Comparison of ENCODE assay signal across 8 mouse cellular contexts in genomic region chr4:129701503-129702377, GRCm38 (mm10). TPM values are rescaled to one million over a fixed set of nuclear protein-coding genes. Genes with fewer than 3 reads are reported as not detected.
DNase-seq lines count a peak whose midpoint lies in the region; ATAC-seq and TF ChIP-seq lines count a peak whose summit lies in the region.

No protein-coding gene starts in this region.

- H3K4me2 ChIP-seq in forebrain, embryonic 11.5 days (ENCODE audit: low read depth, low read length, severe bottlenecking), result no peak overlapping the region; the same call in 1 of the 2 replicates
- peak overlapping the region; percentile 40; the same call in 1 of the 2 replicates for H3K4me2 ChIP-seq in heart, embryonic 16.5 days (ENCODE audit: low read depth, low read length)
- peak overlapping the region; percentile 46 for H3K4me2 ChIP-seq in liver, embryonic 14.5 days (ENCODE audit: low read depth)
- no peak overlapping the region for H3K4me2 ChIP-seq in neural tube, embryonic 11.5 days (ENCODE audit: low read depth)
- 0 out of 2 replicates have a peak overlapping the region, but pooled peaks have one; percentile 17 for H3K4me2 ChIP-seq in stomach, embryonic 16.5 days (ENCODE audit: low read depth, low read length)

- no peaks in the 10 kb centered on the region for H3K4me1 ChIP-seq in ES-Bruce4 (ENCODE audit: control insufficient read depth, insufficient read depth, low read length)
- H3K4me1 ChIP-seq in forebrain, embryonic 11.5 days (replicated peaks; ENCODE audit: control insufficient read depth, insufficient read depth, low read length), result peaks cover 7% of the 10 kb centered on the region
- H3K4me1 ChIP-seq in heart, embryonic 16.5 days (ENCODE audit: control insufficient read depth, insufficient read depth, low read length), result peaks cover 27% of the 10 kb centered on the region
- peaks cover 3 to 5% of the 10 kb centered on the region in 2 experiments; a peak in 1 of 4 replicates for H3K4me1 ChIP-seq in liver, embryonic 14.5 days (replicated peaks; ENCODE audit: control insufficient read depth in 2 of 2, insufficient read depth in 2 of 2, low read length in 1 of 2)
- peaks cover 4% of the 10 kb centered on the region; the same call in 1 of the 2 replicates for H3K4me1 ChIP-seq in neural tube, embryonic 11.5 days (ENCODE audit: control insufficient read depth, insufficient read depth, low read length)
- peaks cover 26% of the 10 kb centered on the region for H3K4me1 ChIP-seq in stomach, embryonic 16.5 days (ENCODE audit: control insufficient read depth, insufficient read depth, low read length)

- no peaks in the 10 kb centered on the region for H3K9me3 ChIP-seq in ES-Bruce4 (replicated peaks; ENCODE audit: control insufficient read depth, insufficient read depth, low read length, poor library complexity, severe bottlenecking)
- no peaks in the 10 kb centered on the region for H3K9me3 ChIP-seq in forebrain, embryonic 11.5 days (ENCODE audit: control insufficient read depth, low read length)
- no peaks in the 10 kb centered on the region for H3K9me3 ChIP-seq in heart, embryonic 16.5 days (replicated peaks; ENCODE audit: control insufficient read depth, low read length)
- H3K9me3 ChIP-seq in liver, embryonic 14.5 days (ENCODE audit: control insufficient read depth, low read length), result no peaks in the 10 kb centered on the region
- no peaks in the 10 kb centered on the region for H3K9me3 ChIP-seq in neural tube, embryonic 11.5 days (ENCODE audit: control insufficient read depth, low read length)
- no peaks in the 10 kb centered on the region for H3K9me3 ChIP-seq in stomach, embryonic 16.5 days (replicated peaks; ENCODE audit: control insufficient read depth, low read length)

- peak; percentile 42; the same call in 1 of the 2 replicates for ATAC-seq in forebrain, embryonic 11.5 days (replicated peaks; ENCODE audit: low FRiP score)
- no peak; the same call in 1 of the 2 replicates for ATAC-seq in heart, embryonic 16.5 days (replicated peaks; ENCODE audit: extremely low read depth, insufficient read depth, low FRiP score)
- peak; percentile 36; the same call in 1 of the 2 replicates for ATAC-seq in liver, embryonic 14.5 days (ENCODE audit: insufficient read depth)
- ATAC-seq in neural tube, embryonic 11.5 days (ENCODE audit: insufficient read depth, low FRiP score, low TSS enrichment), result peak; percentile 3; the same call in 1 of the 2 replicates
- ATAC-seq in stomach, embryonic 16.5 days (ENCODE audit: insufficient read depth, low FRiP score), result no peak

- H3K36me3 ChIP-seq in ES-Bruce4 (ENCODE audit: control insufficient read depth, insufficient read depth, low read length, poor library complexity, severe bottlenecking), result peaks cover 11% of the 10 kb centered on the region
- H3K36me3 ChIP-seq in forebrain, embryonic 11.5 days (ENCODE audit: control insufficient read depth, insufficient read depth, low read length), result peaks cover 5% of the 10 kb centered on the region; the same call in 1 of the 2 replicates
- peaks cover 21% of the 10 kb centered on the region for H3K36me3 ChIP-seq in heart, embryonic 16.5 days (ENCODE audit: control insufficient read depth, insufficient read depth)
- H3K36me3 ChIP-seq in liver, embryonic 14.5 days (replicated peaks; ENCODE audit: control insufficient read depth, insufficient read depth, low read depth), result peaks cover 7% of the 10 kb centered on the region; the same call in 1 of the 2 replicates
- H3K36me3 ChIP-seq in neural tube, embryonic 11.5 days (ENCODE audit: control insufficient read depth, insufficient read depth, low read length), result peaks cover 3% of the 10 kb centered on the region; the same call in 1 of the 2 replicates
- no peaks in the 10 kb centered on the region for H3K36me3 ChIP-seq in stomach, embryonic 16.5 days (ENCODE audit: control insufficient read depth, insufficient read depth, low read length)

- H3K9ac ChIP-seq in ES-Bruce4 (ENCODE audit: low read depth, poor library complexity, severe bottlenecking), result no peak overlapping the region
- H3K9ac ChIP-seq in forebrain, embryonic 11.5 days (ENCODE audit: low read length), result peak overlapping the region; percentile 24
- H3K9ac ChIP-seq in heart, embryonic 16.5 days (ENCODE audit: low read length), result peak overlapping the region; percentile 17; the same call in 1 of the 2 replicates
- 0 out of 2 replicates have a peak overlapping the region, but pooled peaks have one; percentile 25 for H3K9ac ChIP-seq in liver, embryonic 14.5 days (replicated peaks)
- no peak overlapping the region for H3K9ac ChIP-seq in neural tube, embryonic 11.5 days (ENCODE audit: low read length)
- peak overlapping the region; percentile 34 for H3K9ac ChIP-seq in stomach, embryonic 16.5 days (ENCODE audit: low read length)

- no peak for TF ChIP-seq EP300 in ES-Bruce4 (IDR thresholded peaks at IDR 0.05; ENCODE audit: insufficient read depth, low read depth, low read length)
- TF ChIP-seq EP300 in liver, embryonic 14.5 days (IDR thresholded peaks at IDR 0.05; ENCODE audit: low read depth), result no peak

- DNase-seq in c-Kit-positive CD71-positive TER-119-positive erythroid progenitor cells, embryonic 14.5 days (ENCODE audit: low spot score), result peak; percentile 90
- peak; percentile 87 for DNase-seq in forebrain, embryonic 11.5 days (ENCODE audit: low spot score)
- DNase-seq in kidney, postnatal 25 days, result peak; percentile 80 to 96
- peak; percentile 70 to 78 (median 72) for DNase-seq in liver, embryonic 14.5 days (ENCODE audit: low read depth in 3 of 3, low spot score in 3 of 3)
- DNase-seq in neural tube, embryonic 11.5 days (ENCODE audit: low spot score), result peak; percentile 85

- no peak overlapping the region for H3K27ac ChIP-seq in ES-Bruce4 (ENCODE audit: insufficient read depth, low read length)
- H3K27ac ChIP-seq in forebrain, embryonic 11.5 days (ENCODE audit: low read depth, low read length), result peak overlapping the region; percentile 65
- H3K27ac ChIP-seq in heart, embryonic 16.5 days (ENCODE audit: low read length), result peak overlapping the region; percentile 68
- H3K27ac ChIP-seq in liver, embryonic 14.5 days, result no peak overlapping the region
- peak overlapping the region; percentile 45 for H3K27ac ChIP-seq in neural tube, embryonic 11.5 days (ENCODE audit: low read depth, low read length)
- peak overlapping the region; percentile 88 for H3K27ac ChIP-seq in stomach, embryonic 16.5 days (ENCODE audit: low read length)

- WGBS in forebrain, embryonic 11.5 days, result 60% methylated on average over 17 of the region's 17 CpGs
- 43% methylated on average over 17 of the region's 17 CpGs for WGBS in heart, embryonic 16.5 days
- WGBS in liver, embryonic 14.5 days (ENCODE audit: insufficient replicate concordance), result 41% methylated on average over 17 of the region's 17 CpGs
- 61% methylated on average over 17 of the region's 17 CpGs for WGBS in neural tube, embryonic 11.5 days
- WGBS in stomach, embryonic 16.5 days, result 46% methylated on average over 17 of the region's 17 CpGs

- TF ChIP-seq POLR2A in ES-Bruce4 (IDR thresholded peaks at IDR 0.05; ENCODE audit: insufficient read depth, low read length), result no peak

- no peaks in the 10 kb centered on the region for H3K27me3 ChIP-seq in ES-Bruce4 (ENCODE audit: control insufficient read depth, insufficient read depth, low read length, poor library complexity, severe bottlenecking)
- no peaks in the 10 kb centered on the region for H3K27me3 ChIP-seq in forebrain, embryonic 11.5 days (ENCODE audit: control insufficient read depth, insufficient read depth, low read length)
- H3K27me3 ChIP-seq in heart, embryonic 16.5 days (ENCODE audit: control insufficient read depth, insufficient read depth, low read length), result no peaks in the 10 kb centered on the region
- H3K27me3 ChIP-seq in liver, embryonic 14.5 days (ENCODE audit: control insufficient read depth, insufficient read depth, low read length), result no peaks in the 10 kb centered on the region
- H3K27me3 ChIP-seq in neural tube, embryonic 11.5 days (ENCODE audit: control insufficient read depth, insufficient read depth, low read length), result no peaks in the 10 kb centered on the region
- H3K27me3 ChIP-seq in stomach, embryonic 16.5 days (ENCODE audit: control insufficient read depth, insufficient read depth, low read length), result no peaks in the 10 kb centered on the region

- peak; percentile 28 for TF ChIP-seq CTCF in ES-Bruce4 (IDR thresholded peaks at IDR 0.05; ENCODE audit: low read depth, low read length)
- TF ChIP-seq CTCF in liver, embryonic 14.5 days (IDR thresholded peaks at IDR 0.05; ENCODE audit: low read depth), result peak; percentile 91

- H3K4me3 ChIP-seq in ES-Bruce4 (ENCODE audit: low read depth, low read length), result no peak overlapping the region
- H3K4me3 ChIP-seq in forebrain, embryonic 11.5 days (ENCODE audit: low read depth, low read length), result no peak overlapping the region
- H3K4me3 ChIP-seq in heart, embryonic 16.5 days (ENCODE audit: low read length), result no peak overlapping the region
- H3K4me3 ChIP-seq in liver, embryonic 14.5 days (ENCODE audit: insufficient read depth in 1 of 2, low read depth in 2 of 2, low read length in 2 of 2), result peak overlapping the region; percentile 17 to 26; a peak in 2 of 4 replicates
- H3K4me3 ChIP-seq in neural tube, embryonic 11.5 days (ENCODE audit: low read depth, low read length), result no peak overlapping the region
- no peak overlapping the region for H3K4me3 ChIP-seq in stomach, embryonic 16.5 days (replicated peaks; ENCODE audit: low read length)

RNA-seq across cellular contexts. Expression of gene Tmem39b, which starts 5.1 kb away (rescaled TPM):
- 14.8 and 16.1 TPM in 2 replicates for polyA plus RNA-seq in ES-Bruce4 (2011; ENCODE audit: insufficient read depth, insufficient read length, low read depth, missing spikeins)
- 50.0 and 53.2 TPM in 2 replicates for polyA plus RNA-seq in forebrain, embryonic 11.5 days (2014; fragmentation: Nextera tagmentation; extraction: Ambion mirVana)
- 6.2 and 6.6 TPM in 2 replicates for polyA plus RNA-seq in heart, embryonic 16.5 days (2015; fragmentation: Nextera tagmentation; extraction: Ambion mirVana)
- polyA plus RNA-seq in liver, embryonic 14.5 days (2012; rRNA removed), result 9.3 and 11.3 TPM in 2 replicates
- polyA plus RNA-seq in liver, embryonic 14.5 days (2014; fragmentation: Nextera tagmentation; extraction: Ambion mirVana), result 5.5 and 6.0 TPM in 2 replicates
- 32.4 and 34.1 TPM in 2 replicates for polyA plus RNA-seq in neural tube, embryonic 11.5 days (2014; fragmentation: Nextera tagmentation; extraction: Ambion mirVana)
- polyA plus RNA-seq in stomach, embryonic 16.5 days (2015; fragmentation: Nextera tagmentation; extraction: Ambion mirVana), result 11.7 and 13.9 TPM in 2 replicates

RNA-seq across cellular contexts. Expression of gene Kpna6, which starts 29.2 kb away (rescaled TPM):
- 107 and 130 TPM in 2 replicates for polyA plus RNA-seq in ES-Bruce4 (2011; ENCODE audit: insufficient read depth, insufficient read length, low read depth, missing spikeins)
- polyA plus RNA-seq in forebrain, embryonic 11.5 days (2014; fragmentation: Nextera tagmentation; extraction: Ambion mirVana), result 12.0 and 13.9 TPM in 2 replicates
- 16.1 and 18.0 TPM in 2 replicates for polyA plus RNA-seq in heart, embryonic 16.5 days (2015; fragmentation: Nextera tagmentation; extraction: Ambion mirVana)
- polyA plus RNA-seq in liver, embryonic 14.5 days (2012; rRNA removed), result 8.9 and 10.1 TPM in 2 replicates
- 5.4 and 7.1 TPM in 2 replicates for polyA plus RNA-seq in liver, embryonic 14.5 days (2014; fragmentation: Nextera tagmentation; extraction: Ambion mirVana)
- polyA plus RNA-seq in neural tube, embryonic 11.5 days (2014; fragmentation: Nextera tagmentation; extraction: Ambion mirVana), result 14.0 and 15.7 TPM in 2 replicates
- polyA plus RNA-seq in stomach, embryonic 16.5 days (2015; fragmentation: Nextera tagmentation; extraction: Ambion mirVana), result 15.2 and 16.2 TPM in 2 replicates

RNA-seq across cellular contexts. Expression of gene Khdrbs1, which starts 40.4 kb away (rescaled TPM):
- 179 and 182 TPM in 2 replicates for polyA plus RNA-seq in ES-Bruce4 (2011; ENCODE audit: insufficient read depth, insufficient read length, low read depth, missing spikeins)
- 183 and 185 TPM in 2 replicates for polyA plus RNA-seq in forebrain, embryonic 11.5 days (2014; fragmentation: Nextera tagmentation; extraction: Ambion mirVana)
- 63.4 and 65.8 TPM in 2 replicates for polyA plus RNA-seq in heart, embryonic 16.5 days (2015; fragmentation: Nextera tagmentation; extraction: Ambion mirVana)
- polyA plus RNA-seq in liver, embryonic 14.5 days (2012; rRNA removed), result 12.5 and 16.7 TPM in 2 replicates
- 24.0 and 28.2 TPM in 2 replicates for polyA plus RNA-seq in liver, embryonic 14.5 days (2014; fragmentation: Nextera tagmentation; extraction: Ambion mirVana)
- polyA plus RNA-seq in neural tube, embryonic 11.5 days (2014; fragmentation: Nextera tagmentation; extraction: Ambion mirVana), result 183 and 195 TPM in 2 replicates
- 52.8 and 54.5 TPM in 2 replicates for polyA plus RNA-seq in stomach, embryonic 16.5 days (2015; fragmentation: Nextera tagmentation; extraction: Ambion mirVana)

Comparison
In these comparisons a context has a peak if more than half of its experiments do, and no peak if none do; other contexts are left out.
1. H3K27ac ChIP-seq: peak in forebrain, embryonic 11.5 days (single experiment), heart, embryonic 16.5 days (single experiment), neural tube, embryonic 11.5 days (single experiment) and stomach, embryonic 16.5 days (single experiment); none in ES-Bruce4 (single experiment) and liver, embryonic 14.5 days (single experiment).
2. H3K4me3 ChIP-seq: peak in liver, embryonic 14.5 days (2 of 2); none in ES-Bruce4 (single experiment), forebrain, embryonic 11.5 days (single experiment), heart, embryonic 16.5 days (single experiment), neural tube, embryonic 11.5 days (single experiment) and stomach, embryonic 16.5 days (single experiment).
3. H3K9ac ChIP-seq: peak in forebrain, embryonic 11.5 days (single experiment), heart, embryonic 16.5 days (single experiment), liver, embryonic 14.5 days (single experiment) and stomach, embryonic 16.5 days (single experiment); none in ES-Bruce4 (single experiment) and neural tube, embryonic 11.5 days (single experiment).
4. ATAC-seq: peak in forebrain, embryonic 11.5 days (single experiment), liver, embryonic 14.5 days (single experiment) and neural tube, embryonic 11.5 days (single experiment); none in heart, embryonic 16.5 days (single experiment) and stomach, embryonic 16.5 days (single experiment).
5. H3K4me2 ChIP-seq: peak in heart, embryonic 16.5 days (single experiment), liver, embryonic 14.5 days (single experiment) and stomach, embryonic 16.5 days (single experiment); none in forebrain, embryonic 11.5 days (single experiment) and neural tube, embryonic 11.5 days (single experiment).
6. Peak in every context shown above with its lines, with median percentiles within 50 percentile points of each other: DNase-seq.